In the genomic region with DNA sequence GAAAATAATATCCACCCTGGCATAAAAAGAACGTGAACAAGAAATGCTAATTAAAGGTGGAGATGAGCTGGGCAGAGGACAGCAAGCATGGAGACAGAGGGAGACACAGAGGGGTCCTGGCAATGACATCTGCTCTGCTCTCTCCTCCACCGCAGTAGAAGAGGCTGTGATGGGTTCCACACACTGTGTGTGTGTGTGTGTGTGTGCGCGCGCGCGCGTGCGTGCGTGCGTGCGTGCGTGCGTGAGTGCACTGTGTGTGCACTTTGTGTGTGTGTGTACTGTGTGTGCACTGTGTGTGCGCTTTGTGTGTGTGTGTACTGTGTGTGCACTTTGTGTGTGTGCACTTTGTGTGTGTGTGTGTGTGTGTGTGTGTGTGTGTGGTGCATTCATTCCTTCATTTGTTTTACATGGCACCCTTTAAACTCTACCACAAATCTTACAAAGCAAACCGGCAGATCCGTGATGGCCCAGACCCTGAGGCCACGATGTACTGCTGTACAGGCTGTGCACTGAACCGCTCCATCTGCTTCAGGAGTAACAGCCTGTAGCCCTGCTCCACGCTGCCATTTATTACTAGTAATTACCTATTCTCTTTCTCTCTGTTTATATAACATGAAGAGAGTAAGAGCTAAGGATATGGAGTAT, we compare ENCODE assay signal across 16 mouse cellular contexts. TPM values are rescaled to one million over a fixed set of nuclear protein-coding genes. Genes with fewer than 3 reads are reported as not detected.
DNase-seq lines count a peak whose midpoint lies in the region; ATAC-seq and TF ChIP-seq lines count a peak whose summit lies in the region.
"Had no signal": no experiment of that assay in that cellular context is flagged by ENCODE, and none has a peak within 500 bp of the region (broad histone marks: within the 10 kb centered on the region; RNA-seq: fewer than 3 reads in every experiment).

No protein-coding gene starts in this region.

- H3K27ac ChIP-seq in forebrain, embryonic 10.5 days: peak overlapping the region; percentile 81
- no peak overlapping the region for H3K27ac ChIP-seq in forebrain, postnatal 0 days (ENCODE audit: low read depth, low read length)
- peak overlapping the region; percentile 89 for H3K27ac ChIP-seq in forebrain, embryonic 14.5 days (ENCODE audit: low read depth, low read length)
- H3K27ac ChIP-seq in midbrain, embryonic 10.5 days (replicated peaks): peak overlapping the region; percentile 91
- H3K27ac ChIP-seq in neural tube, embryonic 13.5 days (replicated peaks): peak overlapping the region; percentile 88
- H3K27ac ChIP-seq: heart, embryonic 13.5 days; liver, embryonic 15.5 days; macrophage had no signal

- 79% methylated on average over 20 of the region's 20 CpGs for WGBS in forebrain, embryonic 10.5 days
- 70% methylated on average over 20 of the region's 20 CpGs for WGBS in forebrain, postnatal 0 days
- WGBS in forebrain, embryonic 14.5 days: 70% methylated on average over 20 of the region's 20 CpGs
- WGBS in midbrain, embryonic 10.5 days: 78% methylated on average over 20 of the region's 20 CpGs
- whole genome bisulfite sequencing in neural tube, embryonic 13.5 days: 58% methylated on average over 20 of the region's 20 CpGs

- peaks cover 86% of the 10 kb centered on the region for H3K4me1 ChIP-seq in forebrain, embryonic 10.5 days
- H3K4me1 ChIP-seq in forebrain, postnatal 0 days (ENCODE audit: insufficient read depth): peaks cover 29% of the 10 kb centered on the region
- H3K4me1 ChIP-seq in forebrain, embryonic 14.5 days (ENCODE audit: control insufficient read depth, insufficient read depth, low read length): peaks cover 39% of the 10 kb centered on the region
- H3K4me1 ChIP-seq in midbrain, embryonic 10.5 days: peaks cover 93% of the 10 kb centered on the region
- peaks cover 80% of the 10 kb centered on the region for H3K4me1 ChIP-seq in neural tube, embryonic 13.5 days (replicated peaks)
- H3K4me1 ChIP-seq: liver, embryonic 15.5 days had no signal

- H3K27me3 ChIP-seq in forebrain, embryonic 10.5 days (ENCODE audit: poor library complexity, severe bottlenecking): peaks cover 81% of the 10 kb centered on the region
- H3K27me3 ChIP-seq in forebrain, postnatal 0 days (ENCODE audit: insufficient read depth, low read length): no peaks in the 10 kb centered on the region
- no peaks in the 10 kb centered on the region for H3K27me3 ChIP-seq in forebrain, embryonic 14.5 days (replicated peaks; ENCODE audit: control insufficient read depth, insufficient read depth, low read length)
- peaks cover 64% of the 10 kb centered on the region for H3K27me3 ChIP-seq in midbrain, embryonic 10.5 days (ENCODE audit: low read depth, poor library complexity, severe bottlenecking)
- H3K27me3 ChIP-seq in neural tube, embryonic 13.5 days: no peaks in the 10 kb centered on the region

- TF ChIP-seq CTCF in forebrain, postnatal 0 days (IDR thresholded peaks at IDR 0.05; ENCODE audit: low read depth): no peak

- no peaks in the 10 kb centered on the region for H3K36me3 ChIP-seq in forebrain, embryonic 10.5 days (replicated peaks)
- no peaks in the 10 kb centered on the region for H3K36me3 ChIP-seq in forebrain, postnatal 0 days (ENCODE audit: insufficient read depth)
- no peaks in the 10 kb centered on the region for H3K36me3 ChIP-seq in forebrain, embryonic 14.5 days (ENCODE audit: control insufficient read depth, insufficient read depth, low read length)
- no peaks in the 10 kb centered on the region for H3K36me3 ChIP-seq in midbrain, embryonic 10.5 days
- H3K36me3 ChIP-seq in neural tube, embryonic 13.5 days: no peaks in the 10 kb centered on the region
- H3K36me3 ChIP-seq: heart, embryonic 13.5 days; kidney, embryonic 15.5 days; limb, embryonic 10.5 days; liver, embryonic 15.5 days had no signal

- H3K4me3 ChIP-seq in forebrain, embryonic 10.5 days: peak overlapping the region; percentile 40
- H3K4me3 ChIP-seq in forebrain, postnatal 0 days (ENCODE audit: low read depth, low read length): no peak overlapping the region
- H3K4me3 ChIP-seq in forebrain, embryonic 14.5 days (ENCODE audit: low read depth, low read length): no peak overlapping the region
- peak overlapping the region; percentile 41; the same call in 1 of the 2 replicates for H3K4me3 ChIP-seq in midbrain, embryonic 10.5 days
- H3K4me3 ChIP-seq in neural tube, embryonic 13.5 days: no peak overlapping the region
- H3K4me3 ChIP-seq: liver, embryonic 15.5 days; myocyte had no signal

- H3K9me3 ChIP-seq in forebrain, embryonic 10.5 days: no peaks in the 10 kb centered on the region
- no peaks in the 10 kb centered on the region for H3K9me3 ChIP-seq in forebrain, postnatal 0 days (ENCODE audit: low read length)
- no peaks in the 10 kb centered on the region for H3K9me3 ChIP-seq in forebrain, embryonic 14.5 days (replicated peaks; ENCODE audit: control insufficient read depth, low read length)
- H3K9me3 ChIP-seq in midbrain, embryonic 10.5 days (replicated peaks): no peaks in the 10 kb centered on the region
- no peaks in the 10 kb centered on the region for H3K9me3 ChIP-seq in neural tube, embryonic 13.5 days
- H3K9me3 ChIP-seq: heart, embryonic 13.5 days; kidney, embryonic 15.5 days; limb, embryonic 10.5 days; liver, embryonic 15.5 days had no signal

- ATAC-seq in forebrain, postnatal 0 days: no peak
- peak; percentile 21; the same call in 1 of the 2 replicates for ATAC-seq in forebrain, embryonic 14.5 days
- ATAC-seq in neural tube, embryonic 13.5 days (ENCODE audit: low read depth): peak; percentile 34; the same call in 1 of the 2 replicates

- no peak overlapping the region for H3K9ac ChIP-seq in forebrain, postnatal 0 days
- no peak overlapping the region for H3K9ac ChIP-seq in forebrain, embryonic 14.5 days (ENCODE audit: low read length)
- no peak overlapping the region for H3K9ac ChIP-seq in neural tube, embryonic 13.5 days
- H3K9ac ChIP-seq: heart, embryonic 13.5 days; kidney, embryonic 15.5 days; liver, embryonic 15.5 days had no signal

- H3K4me2 ChIP-seq in forebrain, postnatal 0 days (ENCODE audit: low read depth): no peak overlapping the region
- no peak overlapping the region; the same call in 1 of the 2 replicates for H3K4me2 ChIP-seq in forebrain, embryonic 14.5 days (ENCODE audit: low read length)
- H3K4me2 ChIP-seq in neural tube, embryonic 13.5 days: no peak overlapping the region

- DNase-seq in forebrain, embryonic 10.5 days (ENCODE audit: extremely low spot score, low spot score): no peak
- DNase-seq in forebrain, postnatal 0 days: no peak
- DNase-seq in forebrain, embryonic 14.5 days (ENCODE audit: low spot score): peak; percentile 65
- no peak for DNase-seq in midbrain, embryonic 10.5 days (ENCODE audit: low spot score)
- DNase-seq in kidney, adult 8-10 months: no peak
- no peak for DNase-seq in testis, postnatal 10 days (ENCODE audit: low spot score)
- no peak for DNase-seq in urinary bladder, postnatal 36 days (ENCODE audit: low spot score in 2 of 2)
- DNase-seq: adrenal gland, postnatal 25 days; right cerebral cortex, adult 18-20 months had no signal

RNA-seq across cellular contexts. Expression of a gene that starts 9.6 kb away (rescaled TPM):
- 74.4 and 77.0 TPM in 2 replicates for polyA plus RNA-seq in forebrain, embryonic 10.5 days (2016; fragmentation: Nextera tagmentation; extraction: Ambion mirVana)
- total RNA-seq in forebrain, postnatal 0 days (2014; rRNA removed): 113 and 132 TPM in 2 replicates
- 95.2 and 123 TPM in 2 replicates for polyA plus RNA-seq in forebrain, postnatal 0 days (2015; fragmentation: Nextera tagmentation; extraction: Ambion mirVana)
- 95.8 and 113 TPM in 2 replicates for polyA plus RNA-seq in forebrain, embryonic 14.5 days (2014; fragmentation: Nextera tagmentation; extraction: Ambion mirVana)
- polyA plus RNA-seq in midbrain, embryonic 10.5 days (2016; fragmentation: Nextera tagmentation; extraction: Ambion mirVana): 171 and 214 TPM in 2 replicates
- polyA plus RNA-seq in neural tube, embryonic 13.5 days (2015; fragmentation: Nextera tagmentation; extraction: Ambion mirVana): 137 and 150 TPM in 2 replicates

Comparison
In these comparisons a context has a peak if more than half of its experiments do, and no peak if none do; other contexts are left out.
1. H3K4me3 ChIP-seq: peak in forebrain, embryonic 10.5 days (single experiment) and midbrain, embryonic 10.5 days (single experiment); none in forebrain, postnatal 0 days (single experiment), forebrain, embryonic 14.5 days (single experiment) and neural tube, embryonic 13.5 days (single experiment).